Mouse (Mus musculus) MEL (cell line): ENCODE data around the gene St7. TPM values are rescaled to one million over a fixed set of nuclear protein-coding genes. Genes with fewer than 3 reads are reported as not detected.

ENCODE experiments used
- DNase-seq: peaks from one replicate; pipeline ENCODE4 v3.0.0; 2011; ENCODE audit warnings: low read depth, low spot score
- H3K27ac ChIP-seq: 2 replicates; pipeline ENCODE4 v1.5.1; 2012; ENCODE audit warnings: low read depth, mild to moderate bottlenecking, control low read depth, low read length, moderate library complexity; ENCODE audit not compliant: control insufficient read depth
- H3K27me3 ChIP-seq, 2 experiments: fragments of 150-350 bp in 1 of 2; sonication (generic) in 1 of 2; 2 replicates each; pipeline ENCODE4 v1.6.1; 2012; ENCODE audit warnings: low read length in 2 of 2, mild to moderate bottlenecking in 2 of 2, improper control_type of control experiment in 1 of 2, moderate library complexity in 1 of 2; ENCODE audit not compliant: insufficient read depth in 2 of 2, control insufficient read depth in 1 of 2
- H3K36me3 ChIP-seq, 2 experiments: 2 replicates each; pipeline ENCODE4 v1.6.1; 2012 to 2014; ENCODE audit warnings: low read length in 2 of 2, improper control_type of control experiment in 1 of 2, inconsistent platforms in 1 of 2, mild to moderate bottlenecking in 1 of 2; ENCODE audit not compliant: insufficient read depth in 2 of 2, control insufficient read depth in 1 of 2
- H3K4me1 ChIP-seq, 2 experiments: fragments of 150-350 bp in 1 of 2; sonication (generic) in 1 of 2; 2 replicates each; pipeline ENCODE4 v1.6.1; 2012; ENCODE audit warnings: low read length in 2 of 2, improper control_type of control experiment in 1 of 2, mild to moderate bottlenecking in 1 of 2; ENCODE audit not compliant: insufficient read depth in 2 of 2, control insufficient read depth in 1 of 2
- H3K4me3 ChIP-seq, 2 experiments: fragments of 150-350 bp in 1 of 2; sonication (generic) in 1 of 2; 2 replicates each; pipeline ENCODE4 v1.5.1; 2012; ENCODE audit warnings: low read depth in 2 of 2, low read length in 2 of 2, mild to moderate bottlenecking in 2 of 2, moderate library complexity in 2 of 2, control low read depth in 1 of 2, improper control_type of control experiment in 1 of 2; ENCODE audit not compliant: control insufficient read depth in 1 of 2, insufficient read depth in 1 of 2
- H3K79me2 ChIP-seq: 2 replicates; pipeline ENCODE4 v1.6.1; 2012; ENCODE audit warnings: mild to moderate bottlenecking, low read length, moderate library complexity; ENCODE audit not compliant: control insufficient read depth, poor library complexity, insufficient read depth
- H3K9ac ChIP-seq: 2 replicates; pipeline ENCODE4 v1.6.1; 2012; ENCODE audit warnings: low read depth, mild to moderate bottlenecking, control low read depth, low read length, moderate library complexity; ENCODE audit not compliant: control insufficient read depth, poor library complexity, severe bottlenecking
- H3K9me3 ChIP-seq: fragments of 150-350 bp; sonication (generic); replicated peaks from 2 replicates; pipeline ENCODE4 v1.6.1; 2012; ENCODE audit warnings: mild to moderate bottlenecking, low read length, improper control_type of control experiment, moderate library complexity; ENCODE audit not compliant: insufficient read depth
- CHD1 ChIP-seq: IDR thresholded peaks from 2 replicates; pipeline ENCODE4 v1.6.1; 2012; ENCODE audit warnings: low read depth, mild to moderate bottlenecking, inconsistent platforms, low read length, improper control_type of control experiment
- CTCF ChIP-seq, 3 experiments: IDR thresholded peaks in 2 of 3; conservative IDR thresholded peaks in 1 of 3; 2 replicates each; pipeline ENCODE4 v1.5.1; 2011 to 2012; ENCODE audit warnings: low read length in 3 of 3, low read depth in 2 of 3, mild to moderate bottlenecking in 2 of 3, improper control_type of control experiment in 1 of 3, inconsistent platforms in 1 of 3, mixed read lengths in 1 of 3, moderate library complexity in 1 of 3; ENCODE audit not compliant: control insufficient read depth in 1 of 3, insufficient read depth in 1 of 3, poor library complexity in 1 of 3, severe bottlenecking in 1 of 3
- ELF1 ChIP-seq: IDR thresholded peaks from 2 replicates; pipeline ENCODE4 v1.6.1; 2014; ENCODE audit warnings: low read depth, mild to moderate bottlenecking, inconsistent platforms, low read length, improper control_type of control experiment, moderate library complexity
- EP300 ChIP-seq, 2 experiments: IDR thresholded peaks; 2 replicates each; pipeline ENCODE4 v1.6.1; 2011; ENCODE audit warnings: improper control_type of control experiment in 2 of 2, low read length in 2 of 2, low read depth in 1 of 2, mild to moderate bottlenecking in 1 of 2
- JUND ChIP-seq: IDR thresholded peaks from 2 replicates; pipeline ENCODE4 v1.6.1; 2011; ENCODE audit warnings: low read depth, mild to moderate bottlenecking, improper control_type of control experiment, low read length
- MAFK ChIP-seq: IDR thresholded peaks from 2 replicates; pipeline ENCODE4 v1.6.1; 2011; ENCODE audit warnings: low read depth, mild to moderate bottlenecking, low read length, improper control_type of control experiment, borderline replicate concordance
- MAX ChIP-seq: IDR thresholded peaks from 2 replicates; pipeline ENCODE4 v1.6.1; 2011; ENCODE audit warnings: low read length, improper control_type of control experiment
- MAZ ChIP-seq: IDR thresholded peaks from 2 replicates; pipeline ENCODE4 v1.6.1; 2012; ENCODE audit warnings: low read depth, mild to moderate bottlenecking, inconsistent platforms, low read length, improper control_type of control experiment
- MXI1 ChIP-seq: IDR thresholded peaks from 2 replicates; pipeline ENCODE4 v1.6.1; 2011; ENCODE audit warnings: mild to moderate bottlenecking, low read depth, low read length, improper control_type of control experiment
- MYC ChIP-seq: IDR thresholded peaks from 2 replicates; pipeline ENCODE4 v1.6.1; 2011; ENCODE audit warnings: low read depth, mild to moderate bottlenecking, low read length, improper control_type of control experiment, moderate library complexity
- POLR2A ChIP-seq, 2 experiments: IDR thresholded peaks; 2 replicates each; pipeline ENCODE4 v1.6.1; 2011 to 2012; ENCODE audit warnings: low read length in 2 of 2, mild to moderate bottlenecking in 2 of 2, control low read depth in 1 of 2, improper control_type of control experiment in 1 of 2, low read depth in 1 of 2, moderate library complexity in 1 of 2; ENCODE audit not compliant: control insufficient read depth in 1 of 2, insufficient read depth in 1 of 2, poor library complexity in 1 of 2
- POLR2AphosphoS2 ChIP-seq: IDR thresholded peaks from 2 replicates; pipeline ENCODE4 v1.6.1; 2011; ENCODE audit warnings: low read length, improper control_type of control experiment
- RAD21 ChIP-seq: IDR thresholded peaks from 2 replicates; pipeline ENCODE4 v1.6.1; 2011; ENCODE audit warnings: mild to moderate bottlenecking, low read depth, low read length, improper control_type of control experiment
- TAL1 ChIP-seq: IDR thresholded peaks from 2 replicates; pipeline ENCODE4 v1.6.1; 2012; ENCODE audit warnings: mild to moderate bottlenecking, inconsistent platforms, low read length, moderate library complexity, mixed read lengths
- TCF12 ChIP-seq: IDR thresholded peaks from 2 replicates; pipeline ENCODE4 v1.6.1; 2014; ENCODE audit warnings: low read depth, mild to moderate bottlenecking, inconsistent platforms, low read length, improper control_type of control experiment, moderate library complexity
- USF1 ChIP-seq: IDR thresholded peaks from 2 replicates; pipeline ENCODE4 v1.6.1; 2014; ENCODE audit warnings: low read depth, mild to moderate bottlenecking, inconsistent platforms, low read length, improper control_type of control experiment, moderate library complexity
- USF2 ChIP-seq, 2 experiments: IDR thresholded peaks; 2 replicates each; pipeline ENCODE4 v1.6.1; 2011 to 2012; ENCODE audit warnings: improper control_type of control experiment in 2 of 2, low read length in 2 of 2, borderline replicate concordance in 1 of 2, inconsistent platforms in 1 of 2, low read depth in 1 of 2, mild to moderate bottlenecking in 1 of 2; ENCODE audit not compliant: insufficient read depth in 1 of 2
- ZKSCAN1 ChIP-seq: IDR thresholded peaks from 2 replicates; pipeline ENCODE4 v1.6.1; 2012; ENCODE audit warnings: low read depth, mild to moderate bottlenecking, inconsistent platforms, low read length, improper control_type of control experiment, moderate library complexity
- ZNF384 ChIP-seq: IDR thresholded peaks from 2 replicates; pipeline ENCODE4 v1.6.1; 2012; ENCODE audit warnings: low read depth, mild to moderate bottlenecking, inconsistent platforms, low read length, improper control_type of control experiment
- polyA plus RNA-seq, 2 experiments: library from polyadenylated mRNA; stranded (reverse) in 1 of 2; unstranded in 1 of 2; fragments of >175 nt in 1 of 2; fragments of >200 nt in 1 of 2; gene quantifications; 2 replicates each; pipeline versions ENCODE4 v1.2.1 to v1.2.4; 2012; ENCODE audit warnings: low replicate concordance in 2 of 2, low read depth in 1 of 2; ENCODE audit not compliant: insufficient read length in 2 of 2, insufficient read depth in 1 of 2, missing spikeins in 1 of 2
- total RNA-seq: library from RNA; depleted of rRNA; stranded (reverse); fragments of 300-350 nt; gene quantifications from 2 replicates; pipeline ENCODE4 v1.2.3, GENCODE M21; 2012

St7 gene
- total and polyA plus RNA-seq, 3 experiments = 34.4 to 48.5 TPM; not detected in 1

DNA sequence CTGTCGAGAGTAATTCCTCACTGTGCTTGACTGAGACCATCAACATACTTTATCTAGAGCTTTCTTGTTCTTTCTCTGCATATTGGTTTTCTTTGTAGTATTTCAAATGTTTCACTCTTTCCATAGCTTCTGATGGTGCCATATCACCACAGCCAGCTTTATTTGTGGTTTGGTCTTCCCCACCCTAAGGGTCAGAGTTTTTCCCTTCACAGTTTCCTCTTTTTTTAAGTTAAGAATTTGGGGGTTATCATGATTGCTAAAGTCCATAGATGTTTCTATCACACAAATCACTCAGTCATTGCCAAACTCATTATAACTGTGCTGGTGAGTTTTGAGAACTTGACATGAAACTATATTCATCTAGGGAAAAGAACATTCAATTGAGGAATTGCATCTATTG is 277.1 kb downstream of the St7 start:
- H3K4me1 ChIP-seq = no peaks in the 10 kb centered on the region
- TF ChIP-seq CTCF (IDR thresholded peaks at IDR 0.05 in 2 of 3, conservative IDR thresholded peaks at IDR 0.05 in 1 of 3; ENCODE audit: control insufficient read depth in 1 of 3, insufficient read depth in 1 of 3, low read depth in 2 of 3, low read length in 3 of 3, poor library complexity in 1 of 3, severe bottlenecking in 1 of 3) (no peak), ELF1 (no peak), EP300 (IDR thresholded peaks at IDR 0.05; ENCODE audit: low read depth in 1 of 2, low read length in 2 of 2) (0 out of 4 replicates have a peak, but pooled peaks of 1 of the 2 experiments have one; percentile 23), POLR2AphosphoS2 (no peak), USF2 (IDR thresholded peaks at IDR 0.05; ENCODE audit: borderline replicate concordance in 1 of 2, insufficient read depth in 1 of 2, low read depth in 1 of 2, low read length in 2 of 2) (no peak), MAZ (no peak), MYC (no peak), MXI1 (no peak), MAFK (no peak), POLR2A (IDR thresholded peaks at IDR 0.05; ENCODE audit: control insufficient read depth in 1 of 2, insufficient read depth in 1 of 2, low read depth in 1 of 2, low read length in 2 of 2, poor library complexity in 1 of 2) (no peak), JUND (no peak), CHD1 (no peak), TAL1 (no peak), USF1 (no peak), ZKSCAN1 (no peak), TCF12 (0 out of 2 replicates have a peak, but pooled peaks have one; percentile 12), RAD21 (no peak), ZNF384 (no peak)
- H3K4me3 ChIP-seq = no peak overlapping the region
- H3K79me2 ChIP-seq = no peaks in the 10 kb centered on the region
- peak; percentile 17 for DNase-seq
- H3K27ac ChIP-seq = no peak overlapping the region
- H3K9ac ChIP-seq = no peak overlapping the region
- no peaks in the 10 kb centered on the region for H3K36me3 ChIP-seq
- no peaks in the 10 kb centered on the region for H3K9me3 ChIP-seq
- 0 out of 4 replicates have a peak, but pooled peaks cover 0 to 2% of the 10 kb centered on the region in 2 experiments for H3K27me3 ChIP-seq

DNA sequence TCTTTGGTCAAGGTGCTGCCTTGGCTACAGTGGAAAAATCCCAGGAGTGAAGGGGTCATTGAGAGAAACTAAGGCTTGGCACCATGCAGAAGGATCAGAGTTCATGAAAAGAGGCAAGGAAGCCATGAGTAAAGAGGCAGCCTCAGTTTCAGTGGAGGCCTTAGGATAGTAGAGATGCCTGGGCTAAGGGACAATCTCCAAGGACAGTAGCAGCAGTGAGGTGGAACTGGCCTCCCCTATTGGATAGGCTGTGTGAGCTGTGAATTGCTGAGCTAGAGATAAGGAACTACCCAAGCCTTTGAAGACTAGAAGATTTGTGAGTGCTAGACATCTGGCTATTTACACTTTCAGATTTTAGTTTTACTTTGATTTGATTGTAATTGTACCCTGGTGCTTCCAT is 278.7 kb downstream of the St7 start:
- H3K27ac ChIP-seq = no peak overlapping the region
- 0 out of 4 replicates have a peak, but pooled peaks cover 0 to 2% of the 10 kb centered on the region in 2 experiments for H3K27me3 ChIP-seq
- H3K36me3 ChIP-seq = no peaks in the 10 kb centered on the region
- TF ChIP-seq JUND (no peak), MAX (no peak)
- DNase-seq = no peak
- no peak overlapping the region for H3K4me3 ChIP-seq
- H3K9me3 ChIP-seq = no peaks in the 10 kb centered on the region
- H3K9ac ChIP-seq = no peak overlapping the region
- H3K4me1 ChIP-seq = no peaks in the 10 kb centered on the region
- H3K79me2 ChIP-seq = no peaks in the 10 kb centered on the region
